Mouse (Mus musculus): Measurements from ENCODE around the gene Pcnx. TPM values are rescaled to one million over a fixed set of nuclear protein-coding genes. Genes with fewer than 3 reads are reported as not detected.

Gene Pcnx
- polyA plus RNA-seq, 1 experiment: 49.0 TPM

DNA sequence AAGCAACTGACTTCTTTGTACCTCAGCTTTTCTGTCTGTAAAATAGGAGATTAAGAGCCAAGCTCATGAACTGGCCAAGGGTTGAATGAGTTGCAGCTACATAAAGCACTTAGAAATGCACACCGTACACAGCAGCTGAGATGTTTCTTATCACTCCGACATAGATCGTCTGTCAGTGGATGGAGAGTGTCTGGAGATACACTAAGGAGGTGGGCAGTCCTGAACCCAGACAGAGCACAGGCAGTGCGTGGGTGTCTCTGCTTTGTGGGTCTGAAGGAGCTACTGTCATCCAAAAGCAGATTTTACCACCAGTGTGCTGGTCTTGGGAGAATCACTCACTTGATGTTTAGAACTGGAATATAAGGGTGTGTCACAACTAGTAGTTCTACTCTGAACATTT is 26.2 kb downstream of the Pcnx start:
- Histone ChIP-seq H3K27me3 (ENCODE audit: control insufficient read depth, insufficient read depth, low read length) (no peaks in the 10 kb centered on the region), H3K27ac (ENCODE audit: control insufficient read depth, insufficient read depth, low read length) (no peak overlapping the region), H3K4me3 (ENCODE audit: control insufficient read depth, insufficient read depth, low read length) (no peak overlapping the region), H3K4me1 (replicated peaks; ENCODE audit: control insufficient read depth, insufficient read depth, low read length) (peaks cover 7% of the 10 kb centered on the region), H3K36me3 (ENCODE audit: control insufficient read depth, insufficient read depth, low read length) (no peaks in the 10 kb centered on the region)
- DNase-seq: no peak
- WGBS: 91% methylated on average over 4 of the region's 4 CpGs
- no peak for TF ChIP-seq POLR2A (IDR thresholded peaks at IDR 0.05; ENCODE audit: control insufficient read depth, extremely low read depth, insufficient read depth, low read length, poor library complexity)
- no peak for TF ChIP-seq CTCF (IDR thresholded peaks at IDR 0.05; ENCODE audit: borderline replicate concordance, control insufficient read depth, extremely low read depth, insufficient read depth, low read length, poor library complexity)

DNA sequence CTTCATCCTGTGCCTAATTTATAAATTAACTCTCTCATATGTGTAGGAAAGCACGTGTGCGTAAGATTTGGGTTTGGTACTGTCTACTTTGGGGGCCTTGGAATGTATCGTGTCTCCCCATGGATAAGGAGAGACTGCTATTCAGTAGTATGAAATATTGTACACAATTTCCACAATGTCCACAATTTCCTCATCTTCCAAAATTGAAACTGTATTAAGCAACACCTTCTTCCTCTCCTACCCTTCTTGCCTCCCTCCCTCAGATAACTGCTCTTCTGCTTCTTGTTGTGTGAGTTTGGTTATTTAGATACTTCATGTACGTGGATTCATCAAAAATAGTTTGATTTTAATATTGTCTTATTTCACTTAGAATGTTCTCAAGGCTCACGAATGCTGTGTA is 29.1 kb downstream of the Pcnx start:
- Histone ChIP-seq H3K27me3 (ENCODE audit: control insufficient read depth, insufficient read depth, low read length) (no peaks in the 10 kb centered on the region), H3K27ac (ENCODE audit: control insufficient read depth, insufficient read depth, low read length) (no peak overlapping the region), H3K36me3 (ENCODE audit: control insufficient read depth, insufficient read depth, low read length) (no peaks in the 10 kb centered on the region), H3K4me1 (replicated peaks; ENCODE audit: control insufficient read depth, insufficient read depth, low read length) (peaks cover 11% of the 10 kb centered on the region), H3K4me3 (ENCODE audit: control insufficient read depth, insufficient read depth, low read length) (no peak overlapping the region)
- 98% methylated on average over 5 of the region's 5 CpGs for WGBS
- DNase-seq: no peak
- TF ChIP-seq POLR2A (IDR thresholded peaks at IDR 0.05; ENCODE audit: control insufficient read depth, extremely low read depth, insufficient read depth, low read length, poor library complexity) (no peak), CTCF (IDR thresholded peaks at IDR 0.05; ENCODE audit: borderline replicate concordance, control insufficient read depth, extremely low read depth, insufficient read depth, low read length, poor library complexity) (no peak)

DNA sequence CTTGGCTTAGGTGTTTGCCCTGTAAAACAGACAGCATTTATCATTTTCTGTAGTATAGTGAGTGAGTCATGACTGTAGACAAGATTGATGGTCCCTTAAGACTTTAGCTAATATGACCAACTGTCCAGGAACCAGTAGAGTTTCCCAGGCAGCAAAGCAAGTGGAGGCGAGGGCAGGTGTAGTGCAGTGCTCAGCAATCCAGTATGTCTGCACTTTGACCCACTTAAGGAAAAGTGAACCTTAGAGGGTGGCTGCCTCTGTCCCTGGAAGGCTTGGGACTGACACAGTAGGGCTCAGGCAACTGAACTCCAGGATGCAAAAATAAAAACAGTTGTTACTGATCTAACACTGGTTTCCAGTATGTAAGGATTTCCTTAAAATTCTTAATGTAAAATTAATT is 32.1 kb downstream of the Pcnx start:
- DNase-seq: no peak
- Histone ChIP-seq H3K4me1 (replicated peaks; ENCODE audit: control insufficient read depth, insufficient read depth, low read length) (peaks cover 7% of the 10 kb centered on the region), H3K27ac (ENCODE audit: control insufficient read depth, insufficient read depth, low read length) (no peak overlapping the region), H3K4me3 (ENCODE audit: control insufficient read depth, insufficient read depth, low read length) (no peak overlapping the region), H3K27me3 (ENCODE audit: control insufficient read depth, insufficient read depth, low read length) (no peaks in the 10 kb centered on the region), H3K36me3 (ENCODE audit: control insufficient read depth, insufficient read depth, low read length) (peaks cover 7% of the 10 kb centered on the region)
- TF ChIP-seq CTCF (IDR thresholded peaks at IDR 0.05; ENCODE audit: borderline replicate concordance, control insufficient read depth, extremely low read depth, insufficient read depth, low read length, poor library complexity): no peak
- 88% methylated on average over 1 of the region's 1 CpGs for WGBS

DNA sequence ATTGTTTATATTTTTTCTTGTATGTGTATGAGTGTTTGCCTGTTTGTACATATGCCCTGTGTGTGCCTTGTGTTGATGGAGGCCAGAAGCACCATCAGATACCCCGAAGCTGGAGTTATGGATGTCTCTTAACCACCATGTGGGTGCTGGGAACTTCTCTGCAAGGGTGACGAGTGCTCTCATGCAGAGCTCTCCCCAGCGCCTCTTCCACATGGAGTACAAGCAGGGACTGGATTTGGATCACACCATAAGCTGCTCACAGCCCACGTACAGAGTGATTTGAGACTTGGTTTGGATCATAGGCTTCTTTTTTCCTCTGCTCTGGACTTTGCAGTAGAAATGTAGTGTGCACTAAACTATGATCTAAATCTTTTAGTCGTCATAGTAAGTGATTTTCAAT is 34.5 kb downstream of the Pcnx start:
- peaks cover 4% of the 10 kb centered on the region for H3K4me1 ChIP-seq (replicated peaks; ENCODE audit: control insufficient read depth, insufficient read depth, low read length)
- peaks cover 13% of the 10 kb centered on the region for H3K36me3 ChIP-seq (ENCODE audit: control insufficient read depth, insufficient read depth, low read length)
- no peak for DNase-seq
- TF ChIP-seq CTCF (IDR thresholded peaks at IDR 0.05; ENCODE audit: borderline replicate concordance, control insufficient read depth, extremely low read depth, insufficient read depth, low read length, poor library complexity) (no peak), POLR2A (IDR thresholded peaks at IDR 0.05; ENCODE audit: control insufficient read depth, extremely low read depth, insufficient read depth, low read length, poor library complexity) (no peak)
- H3K4me3 ChIP-seq (ENCODE audit: control insufficient read depth, insufficient read depth, low read length): no peak overlapping the region
- no peak overlapping the region for H3K27ac ChIP-seq (ENCODE audit: control insufficient read depth, insufficient read depth, low read length)
- H3K27me3 ChIP-seq (ENCODE audit: control insufficient read depth, insufficient read depth, low read length): no peaks in the 10 kb centered on the region
- WGBS: 94% methylated on average over 5 of the region's 5 CpGs

DNA sequence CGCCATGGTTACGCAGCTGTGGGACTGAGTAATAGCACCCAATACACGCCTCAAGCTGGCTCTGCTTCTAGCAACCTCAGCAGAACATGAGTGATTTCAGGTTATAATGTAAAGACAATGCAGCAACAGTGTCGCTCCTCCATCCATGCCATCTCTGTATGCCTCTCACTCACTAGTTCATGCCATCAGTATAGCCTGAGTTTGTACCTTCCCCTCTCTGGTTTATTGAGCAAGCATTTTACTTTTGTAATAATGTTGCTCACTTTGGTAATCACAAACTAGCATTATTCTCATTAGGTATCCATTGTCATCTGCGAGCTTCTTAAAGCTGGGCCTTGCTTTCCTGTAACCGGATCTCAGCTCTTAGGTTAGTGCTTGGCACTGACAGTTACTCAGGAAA is 36.2 kb downstream of the Pcnx start:
- no peak overlapping the region for H3K4me3 ChIP-seq (ENCODE audit: control insufficient read depth, insufficient read depth, low read length)
- peaks cover 13% of the 10 kb centered on the region for H3K36me3 ChIP-seq (ENCODE audit: control insufficient read depth, insufficient read depth, low read length)
- H3K4me1 ChIP-seq (replicated peaks; ENCODE audit: control insufficient read depth, insufficient read depth, low read length): peaks cover 4% of the 10 kb centered on the region
- 95% methylated on average over 6 of the region's 6 CpGs for WGBS
- H3K27me3 ChIP-seq (ENCODE audit: control insufficient read depth, insufficient read depth, low read length): no peaks in the 10 kb centered on the region
- DNase-seq: no peak
- no peak for TF ChIP-seq POLR2A (IDR thresholded peaks at IDR 0.05; ENCODE audit: control insufficient read depth, extremely low read depth, insufficient read depth, low read length, poor library complexity)
- TF ChIP-seq CTCF (IDR thresholded peaks at IDR 0.05; ENCODE audit: borderline replicate concordance, control insufficient read depth, extremely low read depth, insufficient read depth, low read length, poor library complexity): no peak
- H3K27ac ChIP-seq (ENCODE audit: control insufficient read depth, insufficient read depth, low read length): no peak overlapping the region

DNA sequence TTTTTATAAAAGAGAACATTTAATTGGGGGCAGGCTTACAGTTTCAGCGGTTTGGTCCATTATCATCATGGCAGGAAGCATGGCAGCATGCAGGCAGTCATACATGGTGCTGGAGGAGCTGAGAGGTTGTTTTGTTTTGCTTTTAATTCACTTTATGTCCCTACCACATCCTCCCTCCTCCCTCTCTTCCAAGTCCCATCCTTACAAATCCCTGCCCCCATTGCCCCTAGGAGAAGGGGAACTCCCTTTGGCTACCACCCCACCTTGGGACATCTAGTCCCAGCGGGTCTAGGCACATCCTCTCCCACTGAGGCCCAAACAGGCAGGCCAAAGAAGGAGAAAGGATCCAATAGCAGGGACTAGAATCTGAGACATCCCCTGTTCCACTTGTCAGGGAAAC is 44.6 kb downstream of the Pcnx start:
- no peak for TF ChIP-seq POLR2A (IDR thresholded peaks at IDR 0.05; ENCODE audit: control insufficient read depth, extremely low read depth, insufficient read depth, low read length, poor library complexity)
- TF ChIP-seq CTCF (IDR thresholded peaks at IDR 0.05; ENCODE audit: borderline replicate concordance, control insufficient read depth, extremely low read depth, insufficient read depth, low read length, poor library complexity): no peak
- Histone ChIP-seq H3K27ac (ENCODE audit: control insufficient read depth, insufficient read depth, low read length) (no peak overlapping the region), H3K27me3 (ENCODE audit: control insufficient read depth, insufficient read depth, low read length) (no peaks in the 10 kb centered on the region), H3K4me1 (replicated peaks; ENCODE audit: control insufficient read depth, insufficient read depth, low read length) (no peaks in the 10 kb centered on the region), H3K36me3 (ENCODE audit: control insufficient read depth, insufficient read depth, low read length) (peaks cover 15% of the 10 kb centered on the region), H3K4me3 (ENCODE audit: control insufficient read depth, insufficient read depth, low read length) (no peak overlapping the region)
- no peak for DNase-seq
- WGBS: 96% methylated on average over 2 of the region's 2 CpGs

DNA sequence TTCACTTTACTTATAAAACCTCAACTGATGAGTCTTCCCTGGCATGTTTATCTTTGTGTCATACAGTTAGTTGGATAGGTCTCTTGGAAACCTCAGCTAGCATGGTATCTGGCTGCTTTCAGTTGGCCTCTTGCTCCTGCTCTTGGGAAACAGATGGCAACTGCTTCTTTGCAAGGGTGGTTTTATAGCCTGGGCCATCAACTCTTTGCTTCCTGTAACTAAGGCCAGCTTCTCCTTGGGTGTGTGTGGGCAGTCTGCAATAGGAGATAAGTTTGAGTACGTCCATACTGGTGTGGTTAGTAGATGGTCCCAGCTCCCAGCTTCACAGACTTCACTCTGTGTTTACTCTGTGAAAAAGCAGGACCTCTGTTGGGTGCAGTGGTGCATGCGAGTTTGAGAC is 46.0 kb downstream of the Pcnx start:
- 91% methylated on average over 2 of the region's 2 CpGs for WGBS
- Histone ChIP-seq H3K4me3 (ENCODE audit: control insufficient read depth, insufficient read depth, low read length) (no peak overlapping the region), H3K27me3 (ENCODE audit: control insufficient read depth, insufficient read depth, low read length) (no peaks in the 10 kb centered on the region), H3K36me3 (ENCODE audit: control insufficient read depth, insufficient read depth, low read length) (peaks cover 15% of the 10 kb centered on the region), H3K4me1 (replicated peaks; ENCODE audit: control insufficient read depth, insufficient read depth, low read length) (no peaks in the 10 kb centered on the region), H3K27ac (ENCODE audit: control insufficient read depth, insufficient read depth, low read length) (no peak overlapping the region)
- no peak for TF ChIP-seq POLR2A (IDR thresholded peaks at IDR 0.05; ENCODE audit: control insufficient read depth, extremely low read depth, insufficient read depth, low read length, poor library complexity)
- TF ChIP-seq CTCF (IDR thresholded peaks at IDR 0.05; ENCODE audit: borderline replicate concordance, control insufficient read depth, extremely low read depth, insufficient read depth, low read length, poor library complexity): no peak
- no peak for DNase-seq

Measured in thymus, adult 2 months (tissue).